Mouse (Mus musculus): Measurements from ENCODE around the gene Alg14.

DNA sequence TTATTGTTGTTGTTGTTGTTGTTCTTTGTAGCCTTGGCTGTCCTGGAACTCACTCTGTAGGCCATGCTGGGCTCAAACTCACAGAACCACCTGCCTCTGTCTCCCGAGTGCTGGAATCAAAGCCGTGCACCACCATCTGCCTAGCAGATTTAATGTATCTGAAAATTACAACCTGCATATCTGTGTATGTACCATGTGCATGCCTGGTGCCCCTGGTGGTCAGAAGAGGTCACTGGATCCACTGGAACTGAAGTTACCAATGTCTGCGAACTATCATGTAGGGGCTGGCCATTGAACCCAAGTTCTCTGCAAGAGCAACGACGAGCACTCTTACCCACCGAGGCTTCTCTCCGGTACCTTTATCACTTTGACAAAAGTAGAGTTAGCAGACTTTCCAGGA is 15.1 kb downstream of the Alg14 start:
- TF ChIP-seq POLR2A (IDR thresholded peaks at IDR 0.05; ENCODE audit: insufficient read depth, low read length) (no peak), CTCF (IDR thresholded peaks at IDR 0.05; ENCODE audit: low read depth, low read length) (no peak)
